Mouse (Mus musculus): Measurements from ENCODE around the gene Man2b1.
A peak's percentile ranks its signal among the peaks of the same experiment; 100 is the strongest.
"Not testable (repeated sequence)": the region's sequence is repeated elsewhere in the genome, so short reads cannot be mapped to it uniquely, and the experiment has no call there.

Man2b1 gene

GRCm38 (mm10) chr8:85119052-85119981 lies 36.2 kb downstream of the Man2b1 start:
- DNase-seq (ENCODE audit: low read depth in 2 of 2, low spot score in 2 of 2): peak; percentile 2 to 18

GRCm38 (mm10) chr8:85120251-85120650 lies 37.2 kb downstream of the Man2b1 start:
- DNase-seq (ENCODE audit: low read depth in 2 of 2, low spot score in 2 of 2): not testable (repeated sequence)

- no peak for DNase-seq (ENCODE audit: low read depth in 2 of 2, low spot score in 2 of 2)
Observed at GRCm38 (mm10) chr8:85122995-85123394, 39.9 kb downstream of the Man2b1 start, which contains the start of gene Zfp791. TSS of gene Zfp791 (minus strand) at chr8:85123095.

- DNase-seq (ENCODE audit: low read depth in 2 of 2, low spot score in 2 of 2): no peak
Observed at GRCm38 (mm10) chr8:85123691-85124090, 40.6 kb downstream of the Man2b1 start.

GRCm38 (mm10) chr8:85132335-85132734 lies 49.3 kb downstream of the Man2b1 start:
- DNase-seq (ENCODE audit: low read depth in 2 of 2, low spot score in 2 of 2): no peak

GRCm38 (mm10) chr8:85135690-85136089 lies 52.6 kb downstream of the Man2b1 start:
- DNase-seq (ENCODE audit: low read depth in 2 of 2, low spot score in 2 of 2): not testable (repeated sequence)

- DNase-seq (ENCODE audit: low read depth in 2 of 2, low spot score in 2 of 2): no peak
Observed at GRCm38 (mm10) chr8:85142516-85142915, 59.4 kb downstream of the Man2b1 start.
